Mouse (Mus musculus): ENCODE measurements at regions not wholly inside any gene's neighbourhood (a gene's known extent, or its start where the extent isn't known, plus 50 kb on each side); places are given as distances from the start of the nearest gene placed in this dataset.
"Not testable (repeated sequence)": the region's sequence is repeated elsewhere in the genome, so short reads cannot be mapped to it uniquely, and the experiment has no call there.

DNA sequence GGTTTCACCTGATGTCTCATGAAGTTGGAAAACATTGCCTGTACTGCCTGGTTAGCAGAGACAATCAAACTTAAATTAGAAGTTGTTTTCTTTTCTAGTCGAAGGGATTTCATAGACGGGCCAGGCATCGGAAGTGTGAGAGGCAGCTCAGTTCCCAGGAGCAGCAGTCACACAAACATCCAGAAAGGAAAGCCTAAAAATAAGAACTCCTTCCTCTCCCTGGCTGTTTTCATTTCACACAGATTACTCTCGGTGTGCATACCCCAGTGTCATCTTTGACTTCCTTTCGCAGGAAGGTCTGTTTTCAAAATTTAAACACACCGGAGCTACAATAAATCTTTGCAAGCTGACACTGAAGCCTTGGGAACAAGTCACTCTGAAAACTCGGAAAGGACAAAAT, 818.7 kb downstream of the Diaph3 start:
- no peak for DNase-seq (ENCODE audit: low spot score in 2 of 2)

- no peak for DNase-seq (ENCODE audit: low spot score in 2 of 2)
Observed at GRCm38 (mm10) chr14:86315974-86316373, 825.1 kb downstream of the Diaph3 start.

- DNase-seq (ENCODE audit: low spot score in 2 of 2) = no peak
Observed at GRCm38 (mm10) chr14:86308949-86309543, 832.0 kb downstream of the Diaph3 start.

DNA sequence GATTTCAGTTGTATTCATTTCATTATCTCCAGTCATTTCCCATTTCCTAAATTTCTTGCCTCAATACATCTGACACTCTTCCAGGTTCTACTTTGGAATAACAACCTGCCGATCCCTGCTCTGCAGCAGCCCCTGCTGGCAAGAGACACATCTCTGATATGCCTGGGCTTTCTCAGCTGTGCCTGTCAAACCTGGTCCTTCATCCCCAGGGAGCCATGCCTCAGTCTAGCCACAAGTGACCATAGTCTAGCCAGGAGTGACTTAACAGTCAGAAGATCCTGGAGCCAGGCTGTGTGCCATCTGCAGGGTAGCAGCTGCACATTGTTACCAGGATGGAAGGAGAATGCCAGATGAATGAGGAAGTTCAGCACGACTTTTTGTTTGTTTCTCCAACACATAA, 833.2 kb downstream of the Diaph3 start:
- DNase-seq (ENCODE audit: low spot score in 2 of 2) = no peak

- DNase-seq (ENCODE audit: low spot score in 2 of 2) = no peak
Observed at GRCm38 (mm10) chr14:86301666-86302065, 839.4 kb downstream of the Diaph3 start.

GRCm38 (mm10) chr14:86300811-86301210, 840.2 kb downstream of the Diaph3 start:
- no peak for DNase-seq (ENCODE audit: low spot score in 2 of 2)

- DNase-seq (ENCODE audit: low spot score in 2 of 2) = no peak
Observed at GRCm38 (mm10) chr14:86297991-86298390, 843.0 kb downstream of the Diaph3 start.

DNA sequence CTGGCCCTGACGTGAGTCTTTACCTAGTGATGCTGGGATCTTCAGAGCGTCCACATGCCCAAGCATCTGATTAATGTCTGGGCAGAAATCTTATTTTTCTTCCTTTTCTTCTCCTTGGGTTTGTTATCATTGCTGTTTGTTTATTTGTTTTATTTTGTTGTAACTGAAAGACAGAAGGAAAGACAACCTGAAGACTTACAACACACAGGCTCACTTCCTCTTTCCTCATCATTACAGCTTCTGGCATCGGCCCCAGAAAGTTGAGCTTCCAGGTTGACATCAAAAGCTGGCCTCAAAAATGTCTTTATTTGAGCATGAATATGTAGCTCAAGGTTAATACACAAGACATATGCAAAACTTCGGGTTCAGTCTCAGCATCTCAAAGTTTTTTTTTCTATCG, 846.4 kb downstream of the Diaph3 start:
- not testable (repeated sequence) for DNase-seq (ENCODE audit: low spot score in 2 of 2)

GRCm38 (mm10) chr14:86293804-86294203, 847.2 kb downstream of the Diaph3 start:
- no peak for DNase-seq (ENCODE audit: low spot score in 2 of 2)

GRCm38 (mm10) chr14:86293371-86293770, 847.7 kb downstream of the Diaph3 start:
- DNase-seq (ENCODE audit: low spot score in 2 of 2) = no peak

GRCm38 (mm10) chr14:86290556-86290955, 850.5 kb downstream of the Diaph3 start:
- DNase-seq (ENCODE audit: low spot score in 2 of 2) = no peak

- no peak for DNase-seq (ENCODE audit: low spot score in 2 of 2)
Observed at GRCm38 (mm10) chr14:86261640-86262230, 879.3 kb downstream of the Diaph3 start.

GRCm38 (mm10) chr14:86254196-86254595, 886.8 kb downstream of the Diaph3 start:
- no peak for DNase-seq (ENCODE audit: low spot score in 2 of 2)

DNA sequence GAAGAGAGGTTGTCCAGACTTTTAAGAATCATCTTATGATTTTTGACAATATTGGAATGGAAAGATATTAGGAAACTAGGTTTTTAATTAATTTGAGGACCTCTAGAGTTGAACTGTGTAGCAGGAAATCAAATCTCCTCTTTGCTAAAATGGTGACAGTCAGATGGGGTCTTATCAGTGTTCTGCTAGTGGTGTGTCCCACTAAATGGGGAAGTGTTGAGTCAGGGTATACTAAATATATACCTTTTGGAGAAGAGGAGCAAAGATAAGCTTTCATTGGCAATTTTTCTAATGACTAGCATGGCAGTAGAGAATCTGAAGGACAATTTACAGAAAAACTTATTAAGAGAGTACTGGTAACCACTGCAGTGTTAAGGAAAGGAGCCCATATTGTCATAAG, 889.4 kb downstream of the Diaph3 start:
- DNase-seq (ENCODE audit: low spot score in 2 of 2) = no peak

DNA sequence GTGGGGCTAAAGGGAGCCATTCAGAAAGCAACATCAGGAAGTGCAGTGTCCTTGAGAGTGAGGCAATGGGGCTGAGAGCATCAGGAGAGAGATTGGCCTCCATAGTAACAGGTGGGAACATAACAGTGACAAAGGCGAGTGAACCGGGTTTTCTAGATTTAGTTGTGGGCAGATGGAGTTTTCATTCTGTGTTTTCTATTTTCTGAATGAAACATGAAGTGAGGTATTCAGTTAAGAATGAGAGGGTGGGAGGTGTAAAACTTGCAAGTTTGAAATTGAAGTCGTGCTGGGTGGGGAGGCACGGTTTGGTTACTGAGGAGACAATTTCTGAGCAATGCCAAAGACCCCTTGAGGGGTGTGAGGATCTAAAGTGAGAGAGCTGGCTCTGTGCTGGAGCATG, 893.3 kb downstream of the Diaph3 start:
- DNase-seq (ENCODE audit: low spot score in 2 of 2) = no peak

GRCm38 (mm10) chr14:86246770-86247169, 894.3 kb downstream of the Diaph3 start:
- DNase-seq (ENCODE audit: low spot score in 2 of 2) = no peak

GRCm38 (mm10) chr14:86243662-86244061, 897.4 kb downstream of the Diaph3 start:
- DNase-seq (ENCODE audit: low spot score in 2 of 2) = no peak

- no peak for DNase-seq (ENCODE audit: low spot score in 2 of 2)
Observed at GRCm38 (mm10) chr14:86242836-86243235, 898.2 kb downstream of the Diaph3 start.

DNA sequence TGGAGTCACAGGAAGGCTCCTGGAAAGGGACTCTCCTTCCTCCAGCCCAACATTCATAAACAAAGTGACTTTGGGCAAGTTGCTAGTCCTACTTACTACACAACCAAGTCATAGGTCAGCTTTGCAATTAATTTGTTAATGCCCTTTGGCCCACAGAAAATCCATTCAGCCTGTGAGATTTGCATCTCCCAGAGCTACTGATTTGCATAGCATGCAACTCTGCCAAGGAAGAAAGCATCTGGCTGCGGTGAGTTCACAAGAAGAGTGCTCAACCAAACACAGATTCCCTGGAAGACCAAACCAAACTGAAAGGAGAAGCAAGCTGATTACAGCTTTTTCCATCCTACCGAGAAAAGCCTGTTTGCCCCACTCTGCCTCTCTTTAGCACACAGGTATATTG, 901.9 kb downstream of the Diaph3 start:
- no peak for DNase-seq (ENCODE audit: low spot score in 2 of 2)

GRCm38 (mm10) chr14:86233305-86233704, 907.7 kb downstream of the Diaph3 start:
- DNase-seq (ENCODE audit: low spot score in 2 of 2) = no peak

DNA sequence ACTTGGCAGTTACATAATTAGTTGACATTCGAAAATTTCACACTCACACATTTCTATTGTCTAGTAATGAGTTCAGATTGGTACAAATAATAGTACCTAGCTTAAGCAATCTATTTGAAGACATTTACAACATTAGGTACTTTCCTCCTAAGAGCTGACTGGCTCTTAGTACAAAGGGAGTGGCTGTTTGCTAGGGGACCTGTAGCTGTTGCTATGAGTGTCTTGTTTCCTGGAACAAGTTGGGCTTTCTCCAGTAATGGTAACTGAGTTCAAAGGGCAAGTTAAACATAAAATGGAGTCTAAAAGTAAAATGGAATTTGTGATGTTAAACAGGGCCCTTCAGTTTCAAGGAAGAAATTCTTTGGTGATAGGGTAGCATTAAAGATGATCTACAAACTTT, 910.4 kb downstream of the Diaph3 start:
- DNase-seq (ENCODE audit: low spot score in 2 of 2) = no peak

- DNase-seq (ENCODE audit: low spot score in 2 of 2) = no peak
Observed at GRCm38 (mm10) chr14:86229755-86230154, 911.3 kb downstream of the Diaph3 start.

- no peak for DNase-seq (ENCODE audit: low spot score in 2 of 2)
Observed at GRCm38 (mm10) chr14:86215711-86216110, 925.3 kb downstream of the Diaph3 start.

DNA sequence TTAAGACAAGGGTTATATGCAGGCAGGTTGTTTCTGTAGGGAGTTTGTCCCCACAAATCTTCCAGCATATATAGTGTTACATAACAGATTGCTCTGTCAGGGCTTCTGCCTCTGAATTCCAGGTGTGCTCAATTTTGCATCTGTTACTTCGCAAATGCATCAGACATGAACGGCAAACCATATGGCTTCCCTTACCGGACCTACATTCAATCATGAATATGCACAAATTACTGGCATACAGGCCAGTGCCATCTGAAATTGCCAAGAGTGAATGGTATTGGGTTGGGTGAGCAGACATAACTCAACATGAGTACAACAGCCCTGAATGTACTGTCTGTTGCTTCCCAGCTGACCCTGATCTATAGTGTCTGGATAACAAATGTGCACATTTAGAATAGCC, 929.4 kb downstream of the Diaph3 start:
- DNase-seq (ENCODE audit: low spot score in 2 of 2) = no peak
